Mouse (Mus musculus) forebrain, embryonic 10.5 days (tissue): ENCODE results near the gene Gm49510. TPM values are rescaled to one million over a fixed set of nuclear protein-coding genes. Genes with fewer than 3 reads are reported as not detected.
A peak's percentile ranks its signal among the peaks of the same experiment; 100 is the strongest.

Experiments used
- DNase-seq: peaks from one replicate; pipeline ENCODE4 v3.0.0-alpha.2; 2017; ENCODE audit warnings: low spot score; ENCODE audit errors: extremely low spot score
- H3K27ac ChIP-seq: fragments of 300-500 bp; sonication (generic); 2 replicates; pipeline ENCODE4 v1.5.1; 2016; ENCODE audit warnings: mild to moderate bottlenecking
- H3K27me3 ChIP-seq: fragments of 300-500 bp; sonication (generic); 2 replicates; pipeline ENCODE4 v1.6.1; 2016; ENCODE audit warnings: mild to moderate bottlenecking; ENCODE audit not compliant: poor library complexity, severe bottlenecking
- H3K36me3 ChIP-seq: fragments of 300-500 bp; sonication (generic); replicated peaks from 2 replicates; pipeline ENCODE4 v1.6.1; 2016; ENCODE audit warnings: mild to moderate bottlenecking, moderate library complexity
- H3K4me1 ChIP-seq: fragments of 300-500 bp; sonication (generic); 2 replicates; pipeline ENCODE4 v1.6.1; 2016
- H3K4me3 ChIP-seq: fragments of 300-500 bp; sonication (generic); 2 replicates; pipeline ENCODE4 v1.5.1; 2016; ENCODE audit warnings: mild to moderate bottlenecking, moderate library complexity
- H3K9me3 ChIP-seq: fragments of 300-500 bp; sonication (generic); 2 replicates; pipeline ENCODE4 v1.6.1; 2016; ENCODE audit warnings: mild to moderate bottlenecking, moderate library complexity
- WGBS: fragments of 180-500 bp; shearing (Covaris S2); methylation state at CpG from one replicate; pipeline ENCODE4 v1.1.7; 2016; 5-methylcytosine and 5-hydroxymethylcytosine counted together
- polyA plus RNA-seq: library from polyadenylated mRNA; unstranded; fragments of >200 nt; fragmentation: Nextera tagmentation; extraction: Ambion mirVana; gene quantifications from 2 replicates; pipeline ENCODE4 v1.2.1, GENCODE M21; 2016

Gene Gm49510
- polyA plus RNA-seq, 1 experiment from 2014 or later = 0.35 TPM

DNA sequence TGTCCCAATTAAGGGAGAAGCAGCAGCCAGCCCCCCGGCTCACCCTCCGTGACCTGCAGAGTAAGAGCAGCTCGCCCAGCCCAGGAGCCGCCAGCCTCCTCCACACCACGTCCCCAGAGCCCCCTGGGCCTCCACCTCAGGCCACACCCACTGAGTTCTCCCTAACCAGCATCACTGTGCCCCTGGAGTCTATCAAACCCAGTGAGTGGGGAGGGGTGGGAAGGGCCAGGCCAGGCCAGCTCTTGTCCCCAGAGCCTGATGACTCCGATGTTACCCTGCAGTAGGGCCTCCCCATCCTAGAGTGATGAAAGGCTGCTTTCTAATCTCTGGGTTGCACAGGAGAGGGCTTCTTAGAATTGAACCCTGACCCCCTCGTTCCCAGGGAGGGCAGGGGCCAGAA lies 7.0 kb upstream of the Gm49510 start:
- no peaks in the 10 kb centered on the region for H3K9me3 ChIP-seq
- DNase-seq = no peak
- peaks cover 74% of the 10 kb centered on the region for H3K4me1 ChIP-seq
- H3K27ac ChIP-seq = no peak overlapping the region
- H3K4me3 ChIP-seq = no peak overlapping the region
- WGBS = 69% methylated on average over 7 of the region's 7 CpGs
- peaks cover 77% of the 10 kb centered on the region for H3K36me3 ChIP-seq
- H3K27me3 ChIP-seq = no peaks in the 10 kb centered on the region

DNA sequence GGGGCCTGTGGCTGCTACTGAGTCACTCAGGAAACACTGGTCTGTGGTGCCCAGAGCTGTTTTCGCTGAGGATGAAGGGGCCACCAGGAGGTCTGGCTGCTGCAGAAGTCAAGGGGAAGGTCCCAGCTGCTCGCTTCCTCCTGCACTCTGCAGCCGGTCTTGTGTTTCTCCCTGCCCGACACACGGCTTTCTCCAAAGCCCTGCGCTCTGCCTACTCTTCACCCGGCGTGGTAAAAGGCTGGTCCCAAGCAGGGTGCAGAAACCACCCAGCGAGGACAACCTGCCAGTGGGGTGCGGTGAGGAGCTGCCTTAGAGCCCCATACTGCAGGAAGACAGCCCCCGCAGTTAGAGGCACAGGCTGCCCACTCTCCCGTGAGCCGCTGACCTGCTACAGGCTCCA lies 4.7 kb upstream of the Gm49510 start:
- H3K36me3 ChIP-seq = peaks cover 55% of the 10 kb centered on the region
- peaks cover 13% of the 10 kb centered on the region for H3K27me3 ChIP-seq
- H3K4me1 ChIP-seq = peaks cover 76% of the 10 kb centered on the region
- H3K4me3 ChIP-seq = no peak overlapping the region
- DNase-seq = no peak
- 81% methylated on average over 13 of the region's 13 CpGs for WGBS
- no peaks in the 10 kb centered on the region for H3K9me3 ChIP-seq
- H3K27ac ChIP-seq = peak overlapping the region; percentile 21; the same call in 1 of the 2 replicates

DNA sequence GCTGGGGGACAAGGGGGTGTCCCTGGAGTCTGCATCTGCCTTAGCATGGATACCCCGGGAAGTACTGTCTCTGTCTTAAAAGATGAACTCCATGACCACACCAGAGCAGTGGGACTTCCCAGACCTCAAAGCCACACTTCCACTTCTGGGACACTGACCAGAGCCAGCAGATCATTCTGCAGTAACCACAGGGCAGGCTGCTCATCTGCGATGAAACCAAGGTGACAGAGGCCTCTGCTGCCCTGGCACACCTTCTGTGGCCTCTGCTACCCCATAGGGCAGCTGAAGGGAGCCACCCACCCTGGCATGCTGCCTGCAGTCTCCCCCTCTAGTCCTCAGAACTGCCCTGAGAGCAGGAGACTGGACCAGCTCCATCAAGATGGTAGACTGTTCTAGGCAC lies 3.7 kb upstream of the Gm49510 start:
- peaks cover 21% of the 10 kb centered on the region for H3K27me3 ChIP-seq
- no peaks in the 10 kb centered on the region for H3K9me3 ChIP-seq
- WGBS = 90% methylated on average over 2 of the region's 2 CpGs
- H3K27ac ChIP-seq = peak overlapping the region; percentile 21
- H3K36me3 ChIP-seq = peaks cover 46% of the 10 kb centered on the region
- DNase-seq = no peak
- H3K4me1 ChIP-seq = peaks cover 80% of the 10 kb centered on the region
- no peak overlapping the region for H3K4me3 ChIP-seq

DNA sequence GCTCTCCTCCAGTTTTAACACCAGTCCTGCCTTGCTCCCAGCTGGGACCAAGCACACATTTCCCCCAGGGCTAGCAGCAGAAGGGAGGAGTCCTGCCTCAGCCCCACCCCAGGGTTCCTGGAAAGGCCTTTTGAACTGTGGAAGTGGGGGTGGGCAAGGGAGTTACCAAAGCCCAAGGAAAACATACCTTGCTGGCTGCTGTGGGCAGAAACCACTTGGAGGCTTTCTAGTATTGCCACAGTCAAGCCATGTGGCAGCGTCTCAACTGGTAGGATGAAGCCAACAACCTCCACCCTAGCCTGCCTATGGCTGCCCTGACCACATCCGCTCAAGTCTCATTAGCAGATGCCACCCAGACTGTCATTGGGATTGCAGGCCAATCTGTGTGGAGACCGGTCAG lies 3.3 kb upstream of the Gm49510 start:
- H3K4me1 ChIP-seq = peaks cover 84% of the 10 kb centered on the region
- H3K9me3 ChIP-seq = no peaks in the 10 kb centered on the region
- no peak overlapping the region for H3K4me3 ChIP-seq
- WGBS = 86% methylated on average over 3 of the region's 3 CpGs
- no peak for DNase-seq
- peak overlapping the region; percentile 21 for H3K27ac ChIP-seq
- H3K27me3 ChIP-seq = peaks cover 25% of the 10 kb centered on the region
- peaks cover 42% of the 10 kb centered on the region for H3K36me3 ChIP-seq

DNA sequence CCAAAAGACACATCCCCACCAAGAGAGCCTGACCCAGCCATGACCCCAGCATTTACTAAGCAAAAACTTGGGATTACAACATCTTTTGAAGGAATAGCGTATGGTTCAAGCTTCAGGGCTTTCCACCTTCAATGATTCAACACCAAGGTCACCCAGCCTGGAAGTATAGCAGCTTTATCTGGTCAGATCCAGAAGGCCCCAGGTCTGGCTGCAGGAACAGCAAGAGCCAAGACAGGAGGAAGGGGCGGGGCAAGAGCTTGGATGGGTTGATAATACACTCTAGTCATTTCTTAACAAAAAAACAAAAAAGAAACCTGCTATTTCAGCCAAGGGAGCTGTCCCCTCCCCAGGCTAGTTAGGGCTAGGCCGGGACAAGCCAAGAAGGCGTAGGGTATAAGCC lies 2.0 kb upstream of the Gm49510 start:
- peaks cover 86% of the 10 kb centered on the region for H3K4me1 ChIP-seq
- H3K4me3 ChIP-seq = no peak overlapping the region
- no peak for DNase-seq
- H3K9me3 ChIP-seq = no peaks in the 10 kb centered on the region
- peak overlapping the region; percentile 21; the same call in 1 of the 2 replicates for H3K27ac ChIP-seq
- 88% methylated on average over 4 of the region's 4 CpGs for WGBS
- peaks cover 28% of the 10 kb centered on the region for H3K36me3 ChIP-seq
- peaks cover 29% of the 10 kb centered on the region for H3K27me3 ChIP-seq

DNA sequence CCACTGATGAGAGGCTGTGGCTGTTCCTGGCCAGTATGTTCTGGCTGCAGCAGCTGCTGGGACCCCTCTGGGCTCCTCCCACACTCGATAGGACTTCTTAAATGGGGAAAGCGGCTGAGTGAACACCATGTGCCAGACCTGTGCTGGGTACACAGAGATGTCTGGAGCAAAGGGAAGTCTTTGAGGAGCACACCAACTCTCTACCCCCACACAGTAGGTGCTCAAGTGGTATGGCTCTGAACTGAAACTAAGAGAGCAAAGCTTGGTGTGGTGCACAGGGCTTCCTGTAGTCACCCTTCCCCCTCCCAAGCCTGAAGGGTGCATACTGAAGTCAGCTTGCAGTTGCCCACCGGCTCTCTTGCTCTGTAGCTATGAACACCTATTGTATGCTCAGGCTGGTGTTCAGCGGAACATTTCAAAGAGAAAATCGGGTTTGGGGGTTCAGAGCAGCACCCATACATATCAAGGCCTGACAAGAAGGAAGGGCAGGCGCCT lies 913 bp upstream of the Gm49510 start:
- no peak for DNase-seq
- peaks cover 29% of the 10 kb centered on the region for H3K27me3 ChIP-seq
- peaks cover 23% of the 10 kb centered on the region for H3K36me3 ChIP-seq
- H3K4me1 ChIP-seq = peaks cover 83% of the 10 kb centered on the region
- H3K4me3 ChIP-seq = peak overlapping the region; percentile 76
- peak overlapping the region; percentile 83 for H3K27ac ChIP-seq
- WGBS = 55% methylated on average over 6 of the region's 6 CpGs
- H3K9me3 ChIP-seq = no peaks in the 10 kb centered on the region

DNA sequence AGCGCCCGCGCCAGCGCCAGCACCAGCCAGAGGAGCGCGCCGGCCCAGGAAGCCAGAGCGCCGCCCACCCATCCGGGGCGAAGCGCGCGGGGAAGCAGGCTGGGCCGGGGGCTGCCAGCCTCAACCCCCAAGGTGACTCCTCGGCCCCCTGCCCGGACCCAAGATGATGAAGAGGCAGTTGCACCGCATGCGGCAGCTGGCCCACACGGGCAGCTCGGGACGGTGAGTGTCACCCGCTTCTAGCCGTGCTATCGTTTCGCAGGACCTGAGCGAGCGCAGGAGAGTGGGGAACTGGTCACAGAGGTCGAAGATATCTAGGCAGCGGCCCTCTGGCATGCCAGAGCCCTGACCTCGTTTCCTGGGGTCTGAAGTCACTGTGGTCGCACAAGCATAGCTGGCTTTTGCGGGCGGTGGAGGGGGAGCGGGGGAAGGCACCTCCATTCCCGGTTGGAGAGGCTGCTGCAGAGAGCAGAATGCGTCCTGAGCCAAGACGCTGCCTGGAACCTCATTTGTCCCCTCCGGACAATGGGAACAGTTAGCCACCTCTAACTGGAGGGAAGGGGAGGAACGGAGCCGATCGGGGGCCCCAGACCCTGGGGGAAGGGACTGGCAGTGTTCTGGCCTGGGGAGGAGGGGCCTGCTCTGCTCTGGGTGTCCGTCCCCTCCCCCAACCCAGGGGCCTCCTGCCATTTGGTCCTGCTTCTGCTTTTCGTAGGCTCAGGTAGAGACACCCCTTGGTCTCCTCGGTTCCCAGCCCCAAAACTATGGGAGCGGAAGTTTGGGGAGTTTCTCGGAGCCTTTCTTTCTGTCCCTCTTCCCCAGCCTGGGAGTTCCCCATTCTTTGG lies 495 bp downstream of the Gm49510 start, which contains the start of gene Sh3bp1:
Gene Sh3bp1 (plus strand): TSS at position 29 of the 845 bp plus-strand sequence.
- Histone ChIP-seq H3K36me3 (peaks cover 21% of the 10 kb centered on the region), H3K27me3 (peaks cover 29% of the 10 kb centered on the region), H3K4me3 (peak within 1 kb of the TSS; percentile 76), H3K4me1 (peaks cover 69% of the 10 kb centered on the region), H3K9me3 (no peaks in the 10 kb centered on the region), H3K27ac (peak within 1 kb of the TSS; percentile 83)
- DNase-seq = peak; percentile 62
- WGBS = 1% methylated on average over 47 of the region's 47 CpGs

DNA sequence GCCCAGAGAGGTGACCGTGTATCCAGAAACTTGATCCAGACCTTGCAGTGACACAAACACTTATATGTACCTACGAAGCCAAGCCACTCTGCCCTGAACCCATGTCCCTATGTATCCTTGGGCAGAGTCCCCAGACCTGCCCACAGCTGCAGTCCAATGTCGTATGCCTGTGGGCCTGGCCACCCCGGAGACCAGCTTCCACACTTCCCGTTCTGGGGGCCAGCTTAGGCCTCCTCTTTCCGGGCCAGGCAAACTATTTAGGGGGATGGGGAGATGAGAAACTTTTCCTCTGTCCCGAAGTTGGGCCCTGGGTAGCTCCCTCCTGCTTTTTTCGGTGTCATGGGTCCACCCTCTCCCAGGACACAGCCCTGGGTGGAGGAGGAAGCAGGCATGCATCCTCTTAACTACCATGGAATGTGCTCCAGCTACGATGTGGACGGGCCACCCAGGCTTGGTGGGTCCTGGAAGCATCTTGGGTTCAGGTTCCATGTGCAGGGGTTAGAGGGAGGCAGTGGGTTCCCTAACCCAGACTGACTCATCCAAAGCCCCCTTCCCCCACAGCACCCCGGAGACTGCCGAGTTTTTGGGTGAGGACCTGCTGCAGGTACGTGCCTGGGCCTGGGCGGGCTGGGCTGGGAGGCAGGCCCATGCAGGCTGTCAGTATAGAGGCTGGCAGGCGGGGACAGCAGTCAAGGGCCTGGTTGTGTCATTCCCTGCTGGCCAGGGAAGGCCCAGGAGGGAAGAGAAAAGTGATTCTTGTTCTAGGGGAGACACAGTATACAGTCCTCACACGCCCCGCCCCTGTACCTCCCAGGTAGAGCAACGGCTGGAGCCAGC lies 1.3 kb downstream of the Gm49510 start:
- peak overlapping the region; percentile 76 for H3K4me3 ChIP-seq
- H3K4me1 ChIP-seq = peaks cover 65% of the 10 kb centered on the region
- H3K9me3 ChIP-seq = no peaks in the 10 kb centered on the region
- no peak for DNase-seq
- peaks cover 20% of the 10 kb centered on the region for H3K36me3 ChIP-seq
- peak overlapping the region; percentile 83 for H3K27ac ChIP-seq
- H3K27me3 ChIP-seq = peaks cover 29% of the 10 kb centered on the region
- 14% methylated on average over 18 of the region's 18 CpGs for WGBS

DNA sequence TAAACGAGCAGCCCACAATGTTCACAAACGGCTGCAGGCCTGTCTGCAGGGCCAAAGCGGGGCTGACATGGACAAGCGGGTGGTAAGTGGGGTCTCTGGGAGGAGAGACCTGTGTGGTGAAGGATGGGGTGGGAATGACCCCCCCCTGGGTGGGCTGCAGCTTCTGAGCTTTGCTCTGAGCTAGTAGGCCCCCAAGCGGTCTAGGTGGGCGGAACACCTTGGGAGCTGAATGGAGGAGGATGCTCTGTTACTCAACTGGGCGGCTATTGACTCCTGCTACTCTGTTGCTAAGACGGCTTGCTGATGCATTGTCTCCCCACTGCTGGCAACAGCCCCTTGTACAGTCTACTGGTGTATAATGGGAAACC lies 1.9 kb downstream of the Gm49510 start:
- Histone ChIP-seq H3K27me3 (peaks cover 29% of the 10 kb centered on the region), H3K4me3 (peak overlapping the region; percentile 76), H3K9me3 (no peaks in the 10 kb centered on the region), H3K36me3 (peaks cover 24% of the 10 kb centered on the region), H3K27ac (peak overlapping the region; percentile 83), H3K4me1 (peaks cover 59% of the 10 kb centered on the region)
- 30% methylated on average over 8 of the region's 8 CpGs for WGBS
- DNase-seq = no peak

DNA sequence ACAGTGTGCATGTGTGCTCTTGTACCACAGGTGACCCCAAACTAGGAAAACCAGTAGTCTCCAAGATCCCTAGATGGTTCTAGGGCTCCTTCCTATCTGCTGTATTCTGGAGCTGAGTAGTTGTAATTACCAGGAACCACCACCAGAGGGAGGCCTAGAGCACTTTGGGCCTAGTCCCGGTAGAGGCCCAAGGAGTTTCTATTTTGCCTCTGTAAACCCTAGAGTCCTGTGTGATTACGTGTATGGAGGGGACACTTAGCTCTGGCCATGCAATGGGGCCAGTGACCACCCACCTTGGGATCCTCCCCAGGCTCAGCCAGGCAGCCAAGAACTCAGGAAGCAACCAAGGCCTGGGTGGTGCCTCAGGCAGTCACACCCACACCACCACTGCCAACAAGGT lies 3.8 kb downstream of the Gm49510 start:
- H3K27ac ChIP-seq = peak overlapping the region; percentile 53; the same call in 1 of the 2 replicates
- no peaks in the 10 kb centered on the region for H3K9me3 ChIP-seq
- peaks cover 27% of the 10 kb centered on the region for H3K27me3 ChIP-seq
- peak; percentile 79 for DNase-seq
- peaks cover 46% of the 10 kb centered on the region for H3K4me1 ChIP-seq
- WGBS = 15% methylated on average over 2 of the region's 2 CpGs
- peaks cover 43% of the 10 kb centered on the region for H3K36me3 ChIP-seq
- peak overlapping the region; percentile 12; the same call in 1 of the 2 replicates for H3K4me3 ChIP-seq

DNA sequence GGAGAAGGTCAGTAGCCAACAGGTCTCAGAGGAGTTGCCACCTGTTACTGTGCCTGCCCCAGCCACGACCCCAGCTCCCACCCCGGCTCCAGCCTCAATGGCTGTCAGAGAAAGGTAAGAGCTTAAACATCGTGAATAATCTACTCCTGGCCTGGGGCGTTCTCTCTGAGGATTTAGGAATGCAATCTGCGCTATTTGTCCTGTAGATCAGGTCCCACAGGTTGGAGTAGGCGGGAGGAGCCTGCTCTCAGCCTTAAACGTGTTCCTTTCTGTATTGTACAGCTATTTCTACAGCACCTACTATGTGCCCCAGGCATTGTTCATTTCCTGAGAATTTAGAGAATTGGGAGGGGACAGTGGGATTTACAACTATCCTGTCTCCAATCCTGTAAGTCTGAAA lies 8.9 kb downstream of the Gm49510 start:
- DNase-seq = no peak
- WGBS = 80% methylated on average over 7 of the region's 7 CpGs
- H3K4me3 ChIP-seq = no peak overlapping the region
- H3K4me1 ChIP-seq = peaks cover 12% of the 10 kb centered on the region
- no peak overlapping the region for H3K27ac ChIP-seq
- no peaks in the 10 kb centered on the region for H3K9me3 ChIP-seq
- peaks cover 72% of the 10 kb centered on the region for H3K36me3 ChIP-seq
- H3K27me3 ChIP-seq = no peaks in the 10 kb centered on the region

DNA sequence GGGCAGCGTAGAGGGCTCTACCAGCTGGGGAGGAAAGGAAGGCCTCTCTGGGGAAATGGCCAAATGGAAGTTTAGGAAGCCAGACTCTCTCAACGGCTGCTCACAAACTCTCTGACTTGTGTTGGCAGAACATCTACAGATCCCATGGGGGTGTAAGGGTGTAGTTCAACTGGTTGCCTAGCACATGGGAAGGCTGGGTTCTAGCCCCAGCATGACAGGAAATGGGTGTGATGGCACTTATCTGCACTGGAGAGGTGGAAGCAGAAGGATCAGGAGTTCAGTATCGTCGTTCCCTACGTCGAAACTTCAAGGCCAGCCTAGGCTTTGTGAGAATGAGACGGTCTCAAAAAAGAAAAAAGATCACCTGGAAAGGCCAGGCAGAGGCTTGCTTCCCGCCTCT lies 9.5 kb downstream of the Gm49510 start:
- peaks cover 69% of the 10 kb centered on the region for H3K36me3 ChIP-seq
- 95% methylated on average over 8 of the region's 8 CpGs for WGBS
- H3K4me3 ChIP-seq = no peak overlapping the region
- H3K4me1 ChIP-seq = peaks cover 18% of the 10 kb centered on the region
- no peak overlapping the region for H3K27ac ChIP-seq
- no peaks in the 10 kb centered on the region for H3K27me3 ChIP-seq
- H3K9me3 ChIP-seq = no peaks in the 10 kb centered on the region
- DNase-seq = no peak
